Mouse (Mus musculus) thymus, postnatal 10 days (tissue): ENCODE data around the gene Slc9a9.
A peak's percentile ranks its signal among the peaks of the same experiment; 100 is the strongest.

ENCODE experiments used
- DNase-seq, 2 experiments: peaks; one replicate each; pipeline ENCODE4 v3.0.0; 2021; ENCODE audit warnings: low spot score in 2 of 2

The Slc9a9 gene

GRCm38 (mm10) chr9:95075856-95076255 lies 406.1 kb downstream of the Slc9a9 start:
- no peak for DNase-seq

GRCm38 (mm10) chr9:95077938-95078337 lies 408.2 kb downstream of the Slc9a9 start:
- DNase-seq, result no peak

- no peak for DNase-seq
These were observed 408.9 kb downstream of the Slc9a9 start for GRCm38 (mm10) chr9:95078626-95079025.

- no peak for DNase-seq
These were observed 410.2 kb downstream of the Slc9a9 start for GRCm38 (mm10) chr9:95079951-95080350.

GRCm38 (mm10) chr9:95086109-95086821 lies 416.6 kb downstream of the Slc9a9 start:
- no peak for DNase-seq

GRCm38 (mm10) chr9:95088221-95088620 lies 418.5 kb downstream of the Slc9a9 start:
- no peak for DNase-seq

- no peak for DNase-seq
These were observed 419.3 kb downstream of the Slc9a9 start for GRCm38 (mm10) chr9:95089050-95089449.

- DNase-seq, result no peak
These were observed 426.8 kb downstream of the Slc9a9 start for GRCm38 (mm10) chr9:95096486-95096885.

- no peak for DNase-seq
These were observed 436.1 kb downstream of the Slc9a9 start for GRCm38 (mm10) chr9:95105768-95106167.

GRCm38 (mm10) chr9:95109799-95110198 lies 440.1 kb downstream of the Slc9a9 start:
- no peak for DNase-seq

GRCm38 (mm10) chr9:95110768-95111167 lies 441.1 kb downstream of the Slc9a9 start:
- DNase-seq, result no peak

GRCm38 (mm10) chr9:95111732-95112131 lies 442.0 kb downstream of the Slc9a9 start:
- no peak for DNase-seq

- no peak for DNase-seq
These were observed 443.7 kb downstream of the Slc9a9 start for GRCm38 (mm10) chr9:95113157-95114135.

- no peak for DNase-seq
These were observed 450.4 kb downstream of the Slc9a9 start for GRCm38 (mm10) chr9:95120062-95120461.

GRCm38 (mm10) chr9:95121151-95121835 lies 451.6 kb downstream of the Slc9a9 start:
- peak; percentile 57 to 65 for DNase-seq

GRCm38 (mm10) chr9:95125683-95126082 lies 456.0 kb downstream of the Slc9a9 start:
- DNase-seq, result no peak

- DNase-seq, result no peak
These were observed 458.1 kb downstream of the Slc9a9 start for GRCm38 (mm10) chr9:95127774-95128173.

GRCm38 (mm10) chr9:95149206-95149729 lies 479.6 kb downstream of the Slc9a9 start:
- DNase-seq, result no peak

GRCm38 (mm10) chr9:95150096-95150495 lies 480.4 kb downstream of the Slc9a9 start:
- DNase-seq, result no peak

GRCm38 (mm10) chr9:95150597-95150996 lies 480.9 kb downstream of the Slc9a9 start:
- DNase-seq, result no peak

- DNase-seq, result no peak
These were observed 481.3 kb downstream of the Slc9a9 start for GRCm38 (mm10) chr9:95150998-95151397.

GRCm38 (mm10) chr9:95151746-95152145 lies 482.0 kb downstream of the Slc9a9 start:
- DNase-seq, result no peak
